Mouse (Mus musculus): ENCODE results near the gene Ecm1.

The Ecm1 gene

DNA sequence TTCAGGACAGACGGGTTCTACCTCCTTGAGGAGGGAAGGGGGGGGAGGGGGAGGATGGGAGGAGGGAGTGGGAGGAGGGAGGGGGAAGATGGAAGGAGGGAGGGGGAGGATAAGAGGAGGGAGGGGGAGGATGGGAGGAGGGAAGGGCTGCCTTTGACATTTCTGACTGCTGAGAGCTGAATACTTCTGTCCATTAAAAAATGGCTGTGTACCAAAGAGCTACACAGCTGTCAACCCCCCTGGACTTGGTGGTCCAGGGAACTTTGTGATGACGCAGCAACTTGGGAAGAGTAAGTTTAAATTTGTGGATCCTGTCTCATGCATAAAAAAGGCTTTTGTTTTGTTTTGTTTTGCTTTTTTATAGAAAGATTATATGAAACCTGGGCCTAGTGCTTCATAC, 49.4 kb downstream of the Ecm1 start:
- no peak for DNase-seq (ENCODE audit: low spot score)

- no peak for DNase-seq (ENCODE audit: low spot score)
Observed at GRCm38 (mm10) chr3:95689171-95689915, 50.0 kb downstream of the Ecm1 start.

DNA sequence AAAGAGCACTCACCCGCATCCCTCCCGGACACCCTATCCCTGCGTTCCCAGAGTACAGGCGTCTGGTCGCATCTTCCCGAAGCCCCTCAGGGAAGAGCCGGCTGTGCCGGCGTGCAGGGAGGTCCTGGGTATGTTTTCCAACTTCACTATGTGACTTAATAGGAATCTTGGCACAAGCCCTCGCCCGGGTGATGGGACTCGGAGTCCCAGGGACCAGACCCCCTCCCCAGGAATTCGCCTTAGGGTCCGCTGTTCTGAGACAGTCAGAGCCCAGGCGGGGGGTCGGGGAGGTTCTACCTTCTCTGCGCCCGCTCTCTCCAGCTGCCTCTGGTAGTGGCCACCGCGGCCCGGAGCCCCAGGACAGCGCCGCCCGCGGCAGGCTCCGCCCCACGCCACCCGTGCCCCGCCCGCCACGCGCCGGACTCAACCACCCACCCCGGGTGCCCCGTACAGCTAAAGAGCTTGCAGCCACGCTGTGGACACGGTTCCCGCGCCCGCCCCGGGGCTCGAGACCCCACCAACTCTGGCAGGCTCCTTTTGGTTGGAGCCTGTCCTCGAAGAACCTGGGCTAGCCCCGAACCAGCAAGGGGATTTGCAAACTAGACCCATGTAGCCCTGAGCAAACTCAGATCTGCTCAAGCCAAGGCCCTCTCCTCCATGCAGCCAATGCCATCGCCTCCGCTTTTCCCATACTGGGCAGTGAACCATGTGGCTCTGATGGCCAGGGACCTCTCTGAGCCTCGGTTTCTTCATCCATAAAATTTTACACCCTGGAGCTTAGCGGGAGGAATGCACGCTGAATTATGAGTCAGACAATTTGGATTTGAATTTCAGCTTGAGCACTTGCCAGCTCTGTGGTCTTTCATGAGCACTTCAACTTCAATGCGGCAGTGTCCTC, 51.6 kb downstream of the Ecm1 start, which contains the start of gene Adamtsl4:
TSS of gene Adamtsl4 (minus strand) at position 394 of the 898 bp plus-strand sequence.
- DNase-seq (ENCODE audit: low spot score) = no peak

GRCm38 (mm10) chr3:95687168-95687523, 52.2 kb downstream of the Ecm1 start:
- no peak for DNase-seq (ENCODE audit: low spot score)

- DNase-seq (ENCODE audit: low spot score) = no peak
Observed at GRCm38 (mm10) chr3:95686492-95687167, 52.7 kb downstream of the Ecm1 start.

DNA sequence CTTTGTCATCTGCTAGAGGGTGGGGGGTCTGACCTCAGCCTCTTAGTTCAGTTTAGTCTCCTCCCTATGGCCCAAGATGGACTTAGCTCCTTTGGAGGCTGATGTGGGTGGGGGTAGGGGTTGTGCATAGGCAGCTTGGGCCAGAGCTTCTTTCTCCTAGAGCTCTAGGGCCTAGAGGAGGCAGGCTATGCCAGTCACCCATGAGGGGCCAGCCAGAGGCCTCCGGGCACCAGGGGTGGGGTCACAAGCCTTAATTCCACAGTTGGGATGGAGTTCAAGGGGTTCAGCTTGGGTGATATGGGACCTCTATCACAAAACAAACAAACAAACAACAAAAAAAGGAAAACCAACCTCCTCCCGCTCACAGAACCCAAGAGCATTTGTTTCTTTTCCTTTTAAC, 53.7 kb downstream of the Ecm1 start:
- DNase-seq (ENCODE audit: low spot score) = no peak

GRCm38 (mm10) chr3:95685301-95685700, 54.1 kb downstream of the Ecm1 start:
- no peak for DNase-seq (ENCODE audit: low spot score)

- no peak for DNase-seq (ENCODE audit: low spot score)
Observed at GRCm38 (mm10) chr3:95684846-95685245, 54.5 kb downstream of the Ecm1 start.
